Mouse (Mus musculus): ENCODE measurements around the gene Trpm1. TPM values are rescaled to one million over a fixed set of nuclear protein-coding genes. Genes with fewer than 3 reads are reported as not detected.

Trpm1 gene
- polyA plus RNA-seq, 1 experiment from 2014 or later, result 0.22 TPM

GRCm38 (mm10) chr7:64312811-64313210 lies 159.2 kb downstream of the Trpm1 start:
- WGBS, result 65% methylated on average over 7 of the region's 7 CpGs

More at GRCm38 (mm10) chr7:64312811-64313210, 159.2 kb downstream of the Trpm1 start:
- Histone ChIP-seq H3K27ac (ENCODE audit: low read length) (no peak overlapping the region), H3K4me1 (ENCODE audit: control insufficient read depth, insufficient read depth, low read length) (no peaks in the 10 kb centered on the region), H3K9ac (ENCODE audit: low read length) (no peak overlapping the region), H3K9me3 (replicated peaks; ENCODE audit: control insufficient read depth, low read length) (no peaks in the 10 kb centered on the region), H3K27me3 (ENCODE audit: control insufficient read depth, insufficient read depth, low read length) (no peaks in the 10 kb centered on the region), H3K4me3 (replicated peaks; ENCODE audit: low read length) (no peak overlapping the region), H3K36me3 (ENCODE audit: control insufficient read depth, insufficient read depth, low read length) (no peaks in the 10 kb centered on the region; the same call in 1 of the 2 replicates), H3K4me2 (ENCODE audit: low read depth, low read length) (no peak overlapping the region)
- ATAC-seq (ENCODE audit: insufficient read depth, low FRiP score), result no peak

MicroRNAs within 50 kb of the gene (microRNA counts, 519-probe panel; counts per million panel counts)
- not detected for microRNA mmu-miR-211

Small RNAs within 50 kb of the gene (microRNA-seq; reads per million reads assigned to microRNA genes)
- gene Mir211, result 2.8 reads per million, percentile 15 among the genes with 10 or more reads in this experiment
- gene Mir6416, result not detected

Other genes starting within 250 kb of the Trpm1 start
- gene E030018B13Rik, start 237.0 kb upstream of the Trpm1 start, polyA plus RNA-seq (2015; fragmentation: Nextera tagmentation; extraction: Ambion mirVana), result not detected in 2 replicates
- gene Klf13, start 214.9 kb upstream of the Trpm1 start, polyA plus RNA-seq (2015; fragmentation: Nextera tagmentation; extraction: Ambion mirVana), result 29.1 and 30.8 TPM in 2 replicates
- 12.8 and 13.6 TPM in 2 replicates for gene Mtmr10, start 133.8 kb downstream of the Trpm1 start, polyA plus RNA-seq (2015; fragmentation: Nextera tagmentation; extraction: Ambion mirVana)
- gene Fan1, start 220.3 kb downstream of the Trpm1 start, polyA plus RNA-seq (2015; fragmentation: Nextera tagmentation; extraction: Ambion mirVana), result 5.4 and 5.7 TPM in 2 replicates
- gene Mphosph10, start 238.4 kb downstream of the Trpm1 start, polyA plus RNA-seq (2015; fragmentation: Nextera tagmentation; extraction: Ambion mirVana), result 38.0 and 43.9 TPM in 2 replicates
- 84.1 and 93.7 TPM in 2 replicates for gene Mcee, start 238.8 kb downstream of the Trpm1 start, polyA plus RNA-seq (2015; fragmentation: Nextera tagmentation; extraction: Ambion mirVana)